Mouse (Mus musculus): ENCODE results near the gene Parn. TPM values are rescaled to one million over a fixed set of nuclear protein-coding genes. Genes with fewer than 3 reads are reported as not detected.

The Parn gene
- total RNA-seq, 2 experiments from 2014 or later = 6.8 to 7.4 TPM

- no peak for DNase-seq (ENCODE audit: low spot score)
Observed at GRCm38 (mm10) chr16:13557784-13558183, 110.2 kb downstream of the Parn start.

DNA sequence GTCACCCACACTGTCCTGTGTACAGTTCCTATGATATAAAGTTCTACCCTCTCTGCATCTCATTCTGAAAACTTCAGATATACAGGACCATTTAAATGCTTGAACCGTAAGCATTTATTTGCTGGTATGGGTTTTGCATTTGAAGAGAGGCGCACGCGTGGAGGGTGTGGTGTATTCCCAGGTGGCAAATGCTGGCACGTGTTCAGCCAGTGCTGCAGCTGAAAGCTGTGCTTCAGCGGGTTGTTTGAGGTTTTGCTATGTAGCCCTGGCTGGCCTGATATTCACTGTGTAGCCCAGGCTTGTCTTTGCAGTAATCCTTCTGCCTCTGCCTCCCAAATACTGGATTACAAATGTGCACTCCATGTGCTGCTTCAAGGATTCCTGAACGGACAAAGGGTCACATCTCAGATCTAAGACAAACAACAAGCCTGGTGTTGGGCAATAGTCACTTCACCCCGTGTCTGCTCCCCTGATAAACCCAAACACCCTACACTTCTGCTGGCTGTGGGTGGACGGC lies 111.0 kb downstream of the Parn start:
- DNase-seq (ENCODE audit: low spot score) = peak; percentile 24

- no peak for DNase-seq (ENCODE audit: low spot score)
Observed at GRCm38 (mm10) chr16:13556446-13556845, 111.5 kb downstream of the Parn start.

DNA sequence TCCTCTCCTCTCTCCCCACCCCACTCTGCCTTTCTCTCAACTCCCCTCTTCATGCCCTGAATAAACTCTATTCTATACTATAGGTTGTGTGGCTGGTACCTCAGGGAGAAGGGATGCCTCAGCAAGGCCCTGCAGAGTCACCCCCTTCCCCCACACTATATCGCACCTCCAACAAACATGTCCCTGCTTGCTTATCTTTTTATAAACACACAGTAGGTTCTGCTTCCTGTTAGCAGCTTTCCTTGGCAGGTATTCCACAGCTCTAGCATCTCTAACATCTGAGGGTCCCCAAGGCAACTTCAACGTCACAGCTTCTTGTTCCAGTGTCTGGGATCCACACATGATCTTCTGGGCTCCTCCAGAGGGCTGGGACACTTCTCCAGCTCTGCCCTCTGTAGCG lies 117.3 kb downstream of the Parn start:
- no peak for DNase-seq (ENCODE audit: low spot score)

GRCm38 (mm10) chr16:13549976-13550375 lies 118.0 kb downstream of the Parn start:
- DNase-seq (ENCODE audit: low spot score) = no peak

- no peak for DNase-seq (ENCODE audit: low spot score)
Observed at GRCm38 (mm10) chr16:13541816-13542215, 126.2 kb downstream of the Parn start.

DNA sequence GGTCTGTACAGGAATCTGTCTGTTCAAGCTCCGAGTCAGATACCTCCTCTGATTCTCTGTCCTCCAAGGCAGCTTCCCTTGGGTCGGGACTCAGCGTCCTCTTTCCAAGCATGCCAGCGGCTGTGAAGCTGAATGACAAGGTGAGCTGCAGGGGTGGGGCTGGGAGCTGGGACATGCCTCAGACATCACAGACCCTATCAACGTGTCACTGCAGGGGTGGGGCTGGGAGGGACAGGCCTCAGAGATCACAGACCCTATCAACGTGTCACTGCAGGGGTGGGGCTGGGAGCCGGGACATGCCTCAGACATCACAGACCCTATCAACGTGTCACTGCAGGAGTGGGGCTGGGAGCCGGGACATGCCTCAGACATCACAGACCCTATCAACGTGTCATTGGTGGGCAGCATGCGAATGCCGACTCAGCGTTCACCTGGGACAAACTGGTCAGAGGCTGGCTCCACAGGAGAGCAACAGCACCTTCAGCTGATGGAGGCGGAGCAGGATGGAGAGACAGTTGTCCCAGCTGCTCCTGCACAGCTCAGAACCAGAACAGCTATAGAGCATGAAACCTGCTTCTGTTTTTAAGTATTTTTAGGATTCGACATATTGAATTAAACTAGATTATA lies 126.7 kb downstream of the Parn start:
- no peak for DNase-seq (ENCODE audit: low spot score)

DNA sequence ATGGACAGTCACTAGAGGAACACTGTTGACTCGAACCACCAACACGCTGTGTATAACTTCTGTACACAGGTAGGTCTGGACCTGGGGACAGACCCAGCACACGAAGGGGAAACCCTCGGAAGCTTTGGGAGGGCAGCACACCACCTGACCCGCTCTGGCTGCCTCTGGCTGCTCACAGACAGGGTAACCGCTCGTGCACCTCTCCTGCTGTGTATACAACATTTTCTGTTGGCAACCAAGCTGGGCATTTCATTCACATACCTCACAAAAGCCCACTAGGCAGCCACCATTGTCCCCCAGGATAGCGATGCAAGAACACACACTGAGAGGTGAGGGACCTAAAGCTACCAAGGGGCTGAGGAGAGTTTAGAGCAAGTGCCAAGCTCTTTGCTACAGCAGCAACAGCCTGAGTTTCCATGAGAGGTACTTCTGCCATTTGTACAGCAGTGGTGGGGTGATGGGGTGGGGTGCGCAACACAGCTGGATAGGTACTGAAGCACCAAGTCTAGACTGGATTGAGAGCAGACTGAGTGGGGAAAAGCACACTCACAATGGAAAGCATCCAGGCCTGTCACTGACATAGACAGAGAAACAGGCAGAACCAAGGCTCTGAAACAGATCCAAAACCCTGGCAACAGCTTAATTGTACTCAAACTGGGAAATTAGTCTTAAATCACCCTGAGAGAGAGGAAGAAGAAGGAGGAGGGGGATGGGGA lies 128.9 kb downstream of the Parn start:
- no peak for DNase-seq (ENCODE audit: low spot score)

DNA sequence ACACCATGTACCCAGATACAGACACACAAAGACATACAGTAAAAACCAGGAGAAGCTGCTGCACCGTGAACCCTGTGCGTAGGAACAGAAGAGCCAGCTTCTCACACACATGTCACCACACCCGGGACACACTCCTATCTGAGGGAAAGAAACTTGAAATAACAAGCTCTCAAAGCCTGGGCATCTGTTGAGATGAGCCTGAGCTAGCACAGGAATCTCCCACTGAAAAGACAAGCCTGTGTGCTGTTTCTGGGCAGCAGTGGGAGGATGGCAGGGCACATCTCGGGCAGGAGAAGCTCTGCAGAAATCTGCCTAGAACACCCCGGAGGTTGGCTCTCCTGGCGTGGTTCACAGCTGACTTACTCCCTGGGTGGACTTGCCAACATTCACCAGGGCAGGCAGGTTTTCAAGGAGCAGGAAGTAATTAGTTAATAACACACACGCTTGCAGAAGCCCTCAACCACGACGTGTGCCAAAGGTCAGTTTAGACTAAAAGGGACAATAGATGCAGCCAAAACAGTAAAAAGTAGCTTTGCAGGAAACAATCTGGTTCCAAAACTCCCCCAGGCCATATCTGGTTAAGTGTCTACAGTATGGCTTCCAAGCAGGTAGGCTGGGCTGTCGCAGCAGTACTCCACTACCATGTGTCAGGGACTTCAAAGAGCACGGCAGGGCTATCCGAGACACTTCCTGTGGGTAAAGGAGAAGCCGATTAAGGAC lies 129.6 kb downstream of the Parn start:
- no peak for DNase-seq (ENCODE audit: low spot score)

DNA sequence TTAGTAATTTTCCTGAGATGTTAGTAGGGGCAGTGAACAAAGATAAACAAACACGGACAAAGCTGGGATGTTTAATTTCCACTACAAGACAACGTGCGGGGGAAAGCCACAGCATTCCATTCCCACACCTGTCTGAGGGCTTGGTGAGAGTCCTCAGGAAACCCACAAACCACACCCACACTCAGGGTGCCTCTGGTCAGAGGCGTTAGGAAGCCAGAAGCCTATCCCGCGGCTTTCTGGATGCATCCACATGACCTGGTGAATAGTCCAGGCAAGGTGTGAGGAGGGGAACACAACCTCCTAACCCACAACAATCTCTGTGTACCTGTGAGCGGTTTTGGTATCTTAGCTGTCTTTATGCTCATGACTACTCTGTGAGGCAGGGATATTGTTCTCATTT lies 131.6 kb downstream of the Parn start:
- DNase-seq (ENCODE audit: low spot score) = no peak

- no peak for DNase-seq (ENCODE audit: low spot score)
Observed at GRCm38 (mm10) chr16:13535856-13536255, 132.1 kb downstream of the Parn start.

DNA sequence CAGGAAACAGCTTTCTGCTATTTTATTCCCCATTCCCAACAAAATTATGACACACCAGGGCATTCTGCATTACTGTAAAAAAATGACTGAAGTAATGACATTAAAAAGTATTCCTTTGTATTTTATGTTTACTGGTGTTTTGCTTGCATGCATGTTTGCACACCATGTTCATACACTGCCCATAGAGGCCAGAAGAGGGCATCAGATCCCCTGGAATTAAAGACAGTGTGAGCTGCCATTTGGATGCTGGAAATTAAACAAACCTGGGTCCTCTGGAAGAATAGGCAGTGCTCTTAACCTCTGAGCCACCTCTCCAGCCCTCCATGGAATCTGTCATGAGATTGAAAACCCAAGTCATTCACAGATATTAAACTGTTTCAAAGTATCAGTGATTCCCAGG lies 135.1 kb downstream of the Parn start:
- DNase-seq (ENCODE audit: low spot score) = peak; percentile 51

- DNase-seq (ENCODE audit: low spot score) = no peak
Observed at GRCm38 (mm10) chr16:13531279-13531678, 136.7 kb downstream of the Parn start.

GRCm38 (mm10) chr16:13521359-13521758 lies 146.6 kb downstream of the Parn start:
- DNase-seq (ENCODE audit: low spot score) = peak; percentile 85

GRCm38 (mm10) chr16:13520301-13520700 lies 147.7 kb downstream of the Parn start:
- peak; percentile 57 for DNase-seq (ENCODE audit: low spot score)

DNA sequence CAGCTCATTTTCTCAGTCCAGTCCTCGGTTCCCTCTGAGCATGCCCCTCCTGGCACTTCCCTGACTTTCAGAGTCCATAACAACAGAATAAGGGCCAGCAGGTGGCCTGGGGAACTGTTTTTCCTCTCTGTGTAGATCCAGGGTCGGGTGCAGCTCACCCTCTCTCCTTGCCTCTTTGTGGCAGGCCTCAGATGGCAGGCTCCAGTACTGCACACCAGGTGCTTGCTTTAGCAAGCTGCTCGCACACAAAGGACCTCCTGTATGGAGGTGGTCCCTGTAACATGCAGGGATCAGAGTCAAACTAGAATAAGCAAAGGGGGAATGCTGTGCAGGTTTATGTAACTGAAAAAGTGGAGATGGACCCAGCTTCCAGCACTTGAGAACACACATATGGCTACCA lies 151.8 kb downstream of the Parn start:
- DNase-seq (ENCODE audit: low spot score) = no peak

DNA sequence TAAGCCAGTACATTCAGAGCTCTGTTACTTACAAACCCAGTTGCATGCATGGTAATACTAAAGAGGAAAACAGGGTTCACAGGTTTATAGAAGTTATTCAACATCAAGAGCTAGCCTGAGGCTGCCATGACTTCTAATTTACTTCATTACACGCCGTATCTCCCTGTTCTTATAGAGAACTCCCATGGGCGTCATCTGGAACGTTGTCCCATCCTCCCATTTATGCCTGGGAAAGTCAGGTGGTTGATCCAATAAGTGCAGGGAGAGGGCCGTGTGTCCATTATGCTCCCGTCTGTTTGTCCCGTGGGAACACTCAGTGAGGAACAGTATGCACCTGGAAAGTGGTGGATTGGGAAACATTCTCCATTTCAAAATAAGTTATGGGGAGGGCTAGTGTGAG lies 152.4 kb downstream of the Parn start:
- DNase-seq (ENCODE audit: low spot score) = no peak

GRCm38 (mm10) chr16:13505055-13505454 lies 162.9 kb downstream of the Parn start:
- peak; percentile 86 for DNase-seq (ENCODE audit: low spot score)

GRCm38 (mm10) chr16:13504476-13504875 lies 163.5 kb downstream of the Parn start:
- DNase-seq (ENCODE audit: low spot score) = no peak

DNA sequence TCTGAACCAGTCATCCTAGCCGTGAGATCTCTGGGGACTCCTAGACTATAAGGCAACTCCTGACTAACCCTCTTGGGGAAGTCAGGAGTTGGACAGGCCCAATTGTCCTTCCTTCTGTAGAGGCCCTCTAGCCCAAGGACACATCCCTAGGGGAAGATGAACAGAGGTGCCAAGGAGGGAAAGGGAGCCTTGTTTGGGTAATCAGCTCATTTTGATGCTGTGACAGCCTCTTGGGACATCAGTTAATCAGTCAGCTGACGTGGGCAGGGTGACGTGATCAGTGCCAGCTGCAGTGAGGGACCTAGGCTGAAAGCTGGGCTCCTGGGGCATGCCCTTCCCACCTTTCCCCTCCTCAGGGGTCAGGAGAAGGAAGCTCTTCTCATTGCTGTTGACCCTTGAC lies 169.0 kb downstream of the Parn start:
- no peak for DNase-seq (ENCODE audit: low spot score)

DNA sequence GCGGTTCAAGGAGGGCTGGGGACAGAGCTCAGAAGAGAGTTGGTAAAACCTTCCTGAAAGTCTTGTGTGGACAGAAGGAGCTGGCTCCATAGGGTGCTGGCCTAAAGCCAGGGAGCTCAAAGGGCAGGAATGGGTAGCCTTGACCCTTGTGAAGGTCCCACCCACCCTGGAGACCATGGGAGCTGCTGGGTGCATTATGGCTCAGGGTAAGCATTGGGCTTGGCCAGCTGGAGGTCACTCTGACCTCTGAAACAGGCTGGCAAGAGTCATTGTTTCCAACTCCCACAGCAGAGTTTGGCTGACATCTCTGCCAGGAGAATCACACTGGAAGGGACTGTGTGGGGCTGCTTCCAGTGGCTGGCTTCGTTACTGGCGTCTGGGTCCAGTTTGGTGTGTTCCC lies 174.0 kb downstream of the Parn start:
- peak; percentile 66 for DNase-seq (ENCODE audit: low spot score)

- no peak for DNase-seq (ENCODE audit: low spot score)
Observed at GRCm38 (mm10) chr16:13492996-13493395, 175.0 kb downstream of the Parn start.
